Mouse (Mus musculus): ENCODE data around the gene Nfia. TPM values are rescaled to one million over a fixed set of nuclear protein-coding genes. Genes with fewer than 3 reads are reported as not detected.

Nfia gene
- polyA plus RNA-seq, 1 experiment from 2014 or later = 17.6 TPM

DNA sequence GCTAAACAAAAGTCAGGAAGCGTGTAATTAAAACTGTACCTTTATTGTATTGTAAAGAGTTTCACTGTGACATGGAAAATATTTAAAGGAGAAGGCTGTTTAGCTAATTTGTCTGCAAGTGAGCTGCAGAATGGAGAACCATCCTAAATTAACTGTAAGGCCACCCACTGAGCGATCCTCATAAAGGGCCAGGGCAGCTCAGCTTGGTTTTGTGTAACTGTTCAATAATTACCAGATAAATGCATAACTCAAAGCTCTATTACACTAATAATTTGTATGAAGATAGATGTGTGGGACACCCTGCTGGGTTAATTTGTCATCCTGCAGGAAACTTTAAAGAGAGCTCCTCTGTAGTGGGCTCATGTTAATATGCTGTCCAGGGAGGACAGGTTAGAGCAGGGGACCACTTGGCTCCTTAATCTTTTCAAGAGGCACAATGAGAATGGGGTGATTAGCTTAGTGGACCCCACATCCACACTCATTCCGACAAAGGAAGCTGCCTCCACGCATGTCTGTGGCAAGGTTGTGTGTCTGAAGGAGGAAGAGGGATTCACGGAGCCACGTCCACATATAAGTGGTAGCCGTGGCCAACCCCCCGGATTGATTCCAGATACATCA, 277.6 kb downstream of the Nfia start:
- H3K27me3 ChIP-seq (ENCODE audit: poor library complexity, severe bottlenecking) = no peaks in the 10 kb centered on the region
- WGBS = 84% methylated on average over 8 of the region's 8 CpGs
- H3K4me1 ChIP-seq = peaks cover 27% of the 10 kb centered on the region

DNA sequence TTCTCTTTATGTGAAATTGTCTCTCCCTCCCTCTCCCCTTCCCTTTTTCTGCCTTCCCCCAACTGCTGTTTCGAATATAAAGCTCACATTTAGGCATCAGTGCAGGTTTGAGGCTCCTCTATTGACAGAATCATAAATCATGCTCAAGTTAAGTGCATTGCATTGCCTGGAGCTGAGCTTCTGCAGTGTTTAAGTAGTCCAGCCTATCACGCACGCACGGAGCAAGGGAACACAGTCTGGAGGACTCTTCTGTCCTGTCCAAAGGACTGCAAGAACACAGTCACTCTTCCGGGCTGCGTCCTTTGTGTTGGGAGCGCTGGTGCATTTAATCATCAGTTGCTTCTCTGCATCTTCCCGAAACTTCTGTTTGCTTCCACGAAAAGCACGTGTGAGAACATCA, 278.2 kb downstream of the Nfia start:
- Histone ChIP-seq H3K36me3 (replicated peaks) (no peaks in the 10 kb centered on the region; the same call in 1 of the 2 replicates), H3K4me1 (peaks cover 27% of the 10 kb centered on the region), H3K4me3 (no peak overlapping the region), H3K27ac (0 out of 2 replicates have a peak overlapping the region, but pooled peaks have one; percentile 33), H3K27me3 (ENCODE audit: poor library complexity, severe bottlenecking) (no peaks in the 10 kb centered on the region), H3K9me3 (no peaks in the 10 kb centered on the region)
- 74% methylated on average over 10 of the region's 10 CpGs for WGBS
- no peak for DNase-seq (ENCODE audit: extremely low spot score, low spot score)

More for the DNA sequence above, 277.6 kb downstream of the Nfia start:
- no peak for DNase-seq (ENCODE audit: extremely low spot score, low spot score)
- Histone ChIP-seq H3K27ac (no peak overlapping the region), H3K4me3 (no peak overlapping the region), H3K9me3 (no peaks in the 10 kb centered on the region), H3K36me3 (replicated peaks) (no peaks in the 10 kb centered on the region; the same call in 1 of the 2 replicates)

DNA sequence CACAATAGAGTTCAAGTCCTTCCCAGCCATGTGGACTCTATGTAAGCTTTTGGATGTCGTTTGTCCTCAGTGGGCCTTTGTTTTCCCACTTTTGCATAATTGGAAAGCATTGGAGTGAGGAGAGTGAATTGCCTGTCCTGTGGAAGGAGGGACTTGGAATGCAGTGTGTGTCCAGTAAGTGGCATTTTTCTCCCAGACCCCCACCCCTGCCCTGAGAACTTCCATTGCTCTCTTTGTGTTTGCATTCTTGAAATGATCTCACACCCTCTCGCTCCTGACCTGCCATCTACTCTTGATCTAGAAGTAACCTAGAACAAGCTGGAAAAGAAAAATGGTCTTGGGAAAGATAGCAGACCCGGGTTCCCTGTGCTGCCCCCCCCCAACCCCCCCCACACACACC, 278.8 kb downstream of the Nfia start:
- DNase-seq (ENCODE audit: extremely low spot score, low spot score) = no peak
- WGBS = 62% methylated on average over 3 of the region's 3 CpGs
- Histone ChIP-seq H3K9me3 (no peaks in the 10 kb centered on the region), H3K4me1 (peaks cover 27% of the 10 kb centered on the region), H3K36me3 (replicated peaks) (no peaks in the 10 kb centered on the region; the same call in 1 of the 2 replicates), H3K4me3 (no peak overlapping the region), H3K27me3 (ENCODE audit: poor library complexity, severe bottlenecking) (no peaks in the 10 kb centered on the region), H3K27ac (no peak overlapping the region)

DNA sequence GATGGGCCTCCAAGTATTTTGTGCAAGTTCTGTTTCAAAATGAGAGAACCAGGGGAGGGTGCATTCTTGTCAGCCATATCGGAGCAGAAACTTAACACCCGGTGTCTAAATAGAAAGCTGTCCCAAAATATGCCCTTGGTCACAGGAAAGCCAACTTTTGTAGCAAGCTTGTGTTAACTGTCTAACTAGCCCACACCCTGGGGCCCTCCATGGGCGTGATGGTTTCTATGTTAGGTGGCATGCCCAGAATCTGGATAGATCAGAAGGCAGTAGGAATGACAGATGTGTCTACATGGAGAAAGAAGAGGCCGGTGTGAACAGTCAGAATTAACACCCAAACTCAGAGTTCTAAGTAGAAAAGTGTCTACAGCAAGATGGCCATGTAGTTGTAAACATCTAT, 282.5 kb downstream of the Nfia start:
- Histone ChIP-seq H3K9me3 (no peaks in the 10 kb centered on the region), H3K4me3 (no peak overlapping the region), H3K4me1 (peaks cover 18% of the 10 kb centered on the region), H3K27ac (no peak overlapping the region), H3K36me3 (replicated peaks) (no peaks in the 10 kb centered on the region; the same call in 1 of the 2 replicates), H3K27me3 (ENCODE audit: poor library complexity, severe bottlenecking) (no peaks in the 10 kb centered on the region)
- WGBS = 95% methylated on average over 4 of the region's 4 CpGs
- no peak for DNase-seq (ENCODE audit: extremely low spot score, low spot score)

DNA sequence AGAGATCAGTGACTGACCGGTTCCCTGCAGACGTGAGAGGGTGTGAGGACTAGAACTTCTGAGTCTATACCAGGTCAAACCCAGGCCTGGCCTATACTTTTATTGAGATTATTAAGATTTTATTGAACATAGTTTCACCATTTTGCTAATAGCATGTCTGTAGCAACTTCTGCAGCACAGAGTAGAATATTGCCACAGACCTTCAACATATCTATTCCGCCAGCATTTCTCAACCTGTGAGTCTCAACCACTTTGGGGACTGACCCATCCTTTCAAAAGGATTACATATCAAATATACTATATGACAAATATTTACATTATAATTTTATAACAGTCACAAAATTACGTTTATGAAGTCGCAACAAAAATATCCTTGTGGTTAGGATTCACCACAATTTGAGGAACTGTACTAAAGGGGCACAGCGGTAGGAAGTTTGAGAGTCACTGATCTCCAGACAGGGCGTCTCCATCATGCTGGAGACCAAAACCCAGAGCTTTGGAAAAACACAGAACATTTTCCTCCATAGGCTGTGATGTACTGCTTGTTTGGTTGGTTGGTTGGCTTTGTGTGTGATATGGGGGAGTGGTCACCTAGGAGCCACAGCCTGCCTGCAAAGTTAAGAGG, 284.0 kb downstream of the Nfia start:
- no peak for DNase-seq (ENCODE audit: extremely low spot score, low spot score)
- Histone ChIP-seq H3K27me3 (ENCODE audit: poor library complexity, severe bottlenecking) (no peaks in the 10 kb centered on the region), H3K4me3 (no peak overlapping the region), H3K36me3 (replicated peaks) (no peaks in the 10 kb centered on the region; the same call in 1 of the 2 replicates), H3K4me1 (peaks cover 4% of the 10 kb centered on the region), H3K27ac (no peak overlapping the region), H3K9me3 (no peaks in the 10 kb centered on the region)
- WGBS = 90% methylated on average over 7 of the region's 7 CpGs

DNA sequence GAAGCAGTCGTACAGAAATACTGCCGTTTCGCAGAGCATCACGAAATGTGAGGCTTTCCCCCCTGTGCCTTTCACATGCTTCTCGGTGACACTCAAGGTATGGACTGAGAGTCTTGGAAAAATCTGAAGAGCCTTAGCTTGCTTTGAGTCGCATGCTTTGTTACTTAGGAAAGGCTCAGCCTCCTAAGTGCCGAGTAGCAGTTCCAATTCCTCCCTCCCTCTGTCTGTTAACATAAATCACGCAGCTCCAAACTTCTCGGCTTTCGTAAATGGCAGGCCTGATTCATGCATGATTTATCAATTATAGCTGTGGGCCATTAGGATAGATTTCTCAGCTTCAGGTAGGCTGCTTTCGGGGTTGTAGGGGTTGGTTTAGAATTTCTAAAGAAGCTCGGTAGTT, 284.7 kb downstream of the Nfia start:
- DNase-seq (ENCODE audit: extremely low spot score, low spot score) = no peak
- H3K36me3 ChIP-seq (replicated peaks) = no peaks in the 10 kb centered on the region; the same call in 1 of the 2 replicates
- 84% methylated on average over 12 of the region's 12 CpGs for WGBS

DNA sequence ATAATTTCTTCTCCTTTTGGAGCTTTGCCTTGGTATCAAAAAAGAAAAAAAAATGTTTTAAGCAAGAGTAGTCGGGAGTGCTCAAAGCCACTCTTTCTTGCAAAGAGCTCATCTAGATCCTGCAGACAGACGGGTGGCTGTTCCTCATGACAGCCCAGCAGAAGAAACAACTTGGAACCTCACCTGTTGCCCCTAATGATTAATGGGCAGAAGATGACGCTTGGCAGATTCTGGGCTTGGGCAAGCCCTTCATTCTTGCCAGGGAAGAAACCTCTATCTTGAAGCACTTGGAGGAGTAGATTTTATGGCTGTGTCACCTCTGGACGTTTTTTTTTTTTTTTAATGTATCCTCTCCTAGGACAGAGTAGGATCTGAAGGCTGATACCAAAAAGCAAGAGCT, 285.2 kb downstream of the Nfia start:
- Histone ChIP-seq H3K9me3 (no peaks in the 10 kb centered on the region), H3K36me3 (replicated peaks) (no peaks in the 10 kb centered on the region; the same call in 1 of the 2 replicates), H3K27me3 (ENCODE audit: poor library complexity, severe bottlenecking) (no peaks in the 10 kb centered on the region), H3K27ac (no peak overlapping the region), H3K4me3 (no peak overlapping the region), H3K4me1 (no peaks in the 10 kb centered on the region)
- WGBS = 86% methylated on average over 4 of the region's 4 CpGs
- DNase-seq (ENCODE audit: extremely low spot score, low spot score) = no peak

More for the DNA sequence above, 284.7 kb downstream of the Nfia start:
- Histone ChIP-seq H3K27me3 (ENCODE audit: poor library complexity, severe bottlenecking) (no peaks in the 10 kb centered on the region), H3K4me3 (no peak overlapping the region), H3K9me3 (no peaks in the 10 kb centered on the region), H3K4me1 (no peaks in the 10 kb centered on the region), H3K27ac (no peak overlapping the region)

DNA sequence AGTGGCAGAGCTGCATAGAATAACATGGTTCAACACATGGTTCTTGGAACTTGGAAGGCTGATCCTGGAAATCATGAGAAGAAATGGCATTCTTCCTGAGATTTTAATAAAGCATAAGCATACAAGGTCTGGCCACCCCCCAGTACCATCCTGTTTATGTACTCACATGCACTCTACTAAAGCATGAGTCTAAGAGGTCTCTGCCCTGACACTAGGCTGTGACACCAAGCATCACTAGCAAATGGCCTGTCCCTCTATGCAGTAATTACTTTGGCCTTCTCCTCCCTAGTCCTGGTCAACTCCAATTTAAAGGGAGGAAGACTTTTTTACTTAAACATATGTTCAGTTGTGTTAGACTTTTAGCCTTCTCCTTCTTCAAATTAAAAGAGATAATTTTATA, 285.6 kb downstream of the Nfia start:
- H3K27me3 ChIP-seq (ENCODE audit: poor library complexity, severe bottlenecking) = no peaks in the 10 kb centered on the region
- no peaks in the 10 kb centered on the region for H3K36me3 ChIP-seq (replicated peaks)
- H3K4me3 ChIP-seq = no peak overlapping the region
- no peaks in the 10 kb centered on the region for H3K9me3 ChIP-seq
- H3K27ac ChIP-seq = no peak overlapping the region
- no peak for DNase-seq (ENCODE audit: extremely low spot score, low spot score)
- H3K4me1 ChIP-seq = no peaks in the 10 kb centered on the region

DNA sequence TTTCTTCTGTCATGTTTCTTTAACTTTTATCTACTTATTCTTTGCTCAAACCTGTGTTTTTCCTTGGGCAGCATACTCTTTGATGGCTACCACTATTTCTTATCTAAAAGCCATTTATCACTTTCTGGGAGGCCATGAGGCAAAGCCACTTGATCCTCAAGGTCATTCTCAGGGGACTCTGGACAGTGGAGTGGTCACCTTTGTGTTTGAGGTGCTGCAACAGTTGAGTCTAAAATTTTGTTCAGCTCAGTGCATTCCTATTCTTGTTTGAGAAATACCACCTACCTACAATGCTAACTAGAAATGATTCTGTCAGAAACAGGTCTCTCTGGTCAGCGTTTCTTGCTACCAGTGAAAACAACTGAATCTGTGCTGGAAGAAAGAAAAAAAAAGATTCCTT, 288.1 kb downstream of the Nfia start:
- H3K4me1 ChIP-seq = no peaks in the 10 kb centered on the region
- no peak for DNase-seq (ENCODE audit: extremely low spot score, low spot score)
- no peak overlapping the region for H3K4me3 ChIP-seq
- no peaks in the 10 kb centered on the region for H3K9me3 ChIP-seq
- peaks cover 6% of the 10 kb centered on the region for H3K36me3 ChIP-seq (replicated peaks)
- no peak overlapping the region for H3K27ac ChIP-seq
- 44% methylated on average over 1 of the region's 1 CpGs for WGBS
- no peaks in the 10 kb centered on the region for H3K27me3 ChIP-seq (ENCODE audit: poor library complexity, severe bottlenecking)

DNA sequence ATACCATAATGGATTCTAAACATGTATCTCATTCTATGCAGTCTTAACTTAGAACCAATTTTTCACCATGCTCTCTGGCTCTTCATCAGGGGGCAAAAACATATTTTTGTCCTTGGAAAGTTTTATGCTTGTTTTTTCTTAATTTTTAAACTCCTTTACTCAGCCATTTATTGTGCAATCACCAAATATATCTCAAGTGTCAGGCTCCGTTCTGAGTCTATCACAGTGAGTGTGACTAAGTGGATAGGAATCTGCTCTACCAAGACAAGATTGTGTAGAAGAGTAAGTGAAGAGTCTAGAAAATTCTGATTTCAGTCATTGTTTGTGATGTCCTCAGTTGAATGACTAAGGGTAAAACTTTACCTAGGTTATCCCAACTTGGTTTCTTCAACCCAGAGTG, 288.6 kb downstream of the Nfia start:
- Histone ChIP-seq H3K27me3 (ENCODE audit: poor library complexity, severe bottlenecking) (no peaks in the 10 kb centered on the region), H3K36me3 (replicated peaks) (peaks cover 6% of the 10 kb centered on the region), H3K4me1 (no peaks in the 10 kb centered on the region), H3K27ac (no peak overlapping the region), H3K9me3 (no peaks in the 10 kb centered on the region), H3K4me3 (no peak overlapping the region)
- 83% methylated on average over 1 of the region's 1 CpGs for WGBS
- no peak for DNase-seq (ENCODE audit: extremely low spot score, low spot score)

DNA sequence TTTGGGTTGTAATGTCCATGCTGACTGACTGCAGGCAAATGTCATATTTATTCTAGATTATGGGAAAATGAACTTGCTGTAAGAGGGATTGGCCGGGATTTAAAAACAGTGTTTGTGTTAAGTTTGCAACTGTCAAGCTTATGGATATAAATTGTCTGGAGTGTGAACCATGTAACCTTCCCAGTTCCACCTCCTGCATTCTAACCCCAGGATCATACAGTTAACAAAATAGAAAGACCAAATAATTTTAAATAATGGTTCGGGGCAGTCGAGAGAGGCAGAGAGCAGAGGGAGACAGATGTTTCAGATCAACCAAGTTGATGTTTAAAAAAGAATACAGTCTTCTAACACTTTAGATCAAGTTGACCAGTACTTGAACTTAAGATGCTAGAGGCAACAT, 290.7 kb downstream of the Nfia start:
- Histone ChIP-seq H3K9me3 (no peaks in the 10 kb centered on the region), H3K4me1 (no peaks in the 10 kb centered on the region), H3K4me3 (no peak overlapping the region), H3K27ac (no peak overlapping the region), H3K27me3 (ENCODE audit: poor library complexity, severe bottlenecking) (no peaks in the 10 kb centered on the region), H3K36me3 (replicated peaks) (peaks cover 6% of the 10 kb centered on the region)
- DNase-seq (ENCODE audit: extremely low spot score, low spot score) = no peak
- WGBS = 91% methylated on average over 3 of the region's 3 CpGs

DNA sequence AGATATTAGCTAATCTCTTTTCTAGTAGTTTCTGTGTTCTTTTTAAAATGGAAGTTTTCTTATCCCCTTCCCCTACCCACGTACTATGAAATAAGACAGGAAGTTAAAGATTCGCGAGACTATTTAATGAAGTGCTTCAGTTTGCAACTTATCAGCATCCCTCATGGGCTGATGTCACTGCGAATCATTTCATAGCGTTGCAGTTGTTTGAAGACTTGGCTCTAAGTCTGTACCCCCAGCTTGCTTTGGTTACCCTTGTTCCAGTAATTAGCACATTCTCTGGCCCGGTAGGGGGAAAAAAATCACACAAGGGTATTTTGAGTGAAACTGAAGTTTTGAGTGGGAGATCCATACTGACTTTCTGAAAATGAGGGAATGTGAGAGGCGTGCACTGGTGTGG, 303.6 kb downstream of the Nfia start:
- WGBS = 92% methylated on average over 7 of the region's 7 CpGs
- Histone ChIP-seq H3K27me3 (ENCODE audit: poor library complexity, severe bottlenecking) (no peaks in the 10 kb centered on the region), H3K4me3 (no peak overlapping the region), H3K9me3 (no peaks in the 10 kb centered on the region), H3K36me3 (replicated peaks) (no peaks in the 10 kb centered on the region), H3K27ac (no peak overlapping the region), H3K4me1 (peaks cover 4% of the 10 kb centered on the region)
- no peak for DNase-seq (ENCODE audit: extremely low spot score, low spot score)

DNA sequence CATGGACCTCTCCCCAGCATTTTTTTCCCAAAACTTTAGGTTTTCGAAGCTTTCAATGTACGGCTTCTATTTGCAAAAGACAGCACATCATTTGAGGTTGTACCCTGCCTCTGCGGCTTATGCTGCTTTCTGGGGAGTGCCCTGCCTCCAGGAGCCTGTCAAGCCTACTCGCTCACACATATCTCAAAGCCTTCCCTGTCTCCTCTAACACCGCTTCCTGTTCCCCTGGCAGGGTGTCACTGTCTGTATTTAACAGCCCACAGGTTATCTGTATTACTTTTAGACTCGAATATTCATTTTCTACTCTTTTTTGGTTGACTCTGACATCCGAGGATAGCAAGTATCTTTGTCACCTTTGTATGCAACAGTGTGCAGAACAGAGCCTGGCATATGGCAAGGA, 304.1 kb downstream of the Nfia start:
- Histone ChIP-seq H3K4me1 (peaks cover 4% of the 10 kb centered on the region), H3K27ac (no peak overlapping the region), H3K4me3 (no peak overlapping the region), H3K27me3 (ENCODE audit: poor library complexity, severe bottlenecking) (no peaks in the 10 kb centered on the region), H3K9me3 (no peaks in the 10 kb centered on the region), H3K36me3 (replicated peaks) (no peaks in the 10 kb centered on the region)
- no peak for DNase-seq (ENCODE audit: extremely low spot score, low spot score)
- 82% methylated on average over 7 of the region's 7 CpGs for WGBS

Measured in forebrain, embryonic 10.5 days (tissue).